Mouse (Mus musculus) intestine, postnatal 0 days (tissue): ENCODE data around the gene Mettl9. TPM values are rescaled to one million over a fixed set of nuclear protein-coding genes. Genes with fewer than 3 reads are reported as not detected.

Experiments
- ATAC-seq: fragments of 200-750 bp; cut with Nextera tagmentation; 2 replicates; pipeline ENCODE4 v1.8.0; 2017; ENCODE audit warnings: mild to moderate bottlenecking, moderate TSS enrichment, moderate library complexity
- H3K27ac ChIP-seq: fragments of 300-500 bp; sonication (generic); 2 replicates; pipeline ENCODE4 v1.5.1; 2014; ENCODE audit warnings: mild to moderate bottlenecking, low read depth, low read length, moderate library complexity
- H3K27me3 ChIP-seq: fragments of 300-500 bp; sonication (generic); replicated peaks from 2 replicates; pipeline ENCODE4 v1.6.1; 2014; ENCODE audit warnings: low read length, mixed read lengths; ENCODE audit not compliant: control insufficient read depth, insufficient read depth
- H3K36me3 ChIP-seq: fragments of 300-500 bp; sonication (generic); 2 replicates; pipeline ENCODE4 v1.6.1; 2014; ENCODE audit warnings: mild to moderate bottlenecking, moderate library complexity; ENCODE audit not compliant: control insufficient read depth, insufficient read depth
- H3K4me1 ChIP-seq: fragments of 300-500 bp; sonication (generic); replicated peaks from 2 replicates; pipeline ENCODE4 v1.6.1; 2014; ENCODE audit warnings: antibody characterized with exemption, low read length, mixed read lengths; ENCODE audit not compliant: control insufficient read depth, insufficient read depth
- H3K4me2 ChIP-seq: fragments of 300-500 bp; sonication (generic); replicated peaks from 2 replicates; pipeline ENCODE4 v1.6.1; 2014; ENCODE audit warnings: low read depth, mild to moderate bottlenecking, moderate library complexity
- H3K4me3 ChIP-seq: fragments of 300-500 bp; sonication (generic); 2 replicates; pipeline ENCODE4 v1.5.1; 2014; ENCODE audit warnings: low read depth, low read length
- H3K9ac ChIP-seq: fragments of 300-500 bp; sonication (generic); 2 replicates; pipeline ENCODE4 v1.6.1; 2014; ENCODE audit warnings: mild to moderate bottlenecking, low read depth, low read length
- H3K9me3 ChIP-seq: fragments of 300-500 bp; sonication (generic); 2 replicates; pipeline ENCODE4 v1.6.1; 2016; ENCODE audit warnings: mixed run types; ENCODE audit not compliant: control insufficient read depth
- CTCF ChIP-seq: sonication (generic); IDR thresholded peaks from 2 replicates; pipeline ENCODE4 v1.5.1; 2016; ENCODE audit warnings: low read depth, mild to moderate bottlenecking, control low read depth, antibody characterized with exemption, moderate library complexity
- WGBS: fragments of 180-500 bp; shearing (Covaris S2); extraction: QIAGEN DNeasy Blood & Tissue Kit; methylation state at CpG from one replicate; pipeline ENCODE4 v1.1.7; 2014; 5-methylcytosine and 5-hydroxymethylcytosine counted together
- polyA plus RNA-seq: library from polyadenylated mRNA; unstranded; fragments of >200 nt; fragmentation: Nextera tagmentation; extraction: Ambion mirVana; gene quantifications from 2 replicates; pipeline ENCODE4 v1.2.1, GENCODE M21; 2015

Gene Mettl9
- polyA plus RNA-seq, 1 experiment from 2014 or later, result 89.4 TPM

GRCm38 (mm10) chr7:121120143-121120818 is 86.0 kb downstream of the Mettl9 start:
- Histone ChIP-seq H3K4me1 (no peaks in the 10 kb centered on the region), H3K9ac (no peak overlapping the region), H3K4me2 (no peak overlapping the region), H3K36me3 (no peaks in the 10 kb centered on the region), H3K9me3 (no peaks in the 10 kb centered on the region), H3K27ac (no peak overlapping the region), H3K4me3 (no peak overlapping the region), H3K27me3 (no peaks in the 10 kb centered on the region)
- TF ChIP-seq CTCF, result peak; percentile 94
- peak; percentile 51 for ATAC-seq
- WGBS, result 11% methylated on average over 10 of the region's 10 CpGs

Other genes starting within 250 kb of the Mettl9 start
- gene Gm5737, start 222.1 kb upstream of the Mettl9 start, polyA plus RNA-seq, result not detected in 2 replicates
- 14.1 and 14.2 TPM in 2 replicates for gene Eef2k, start 191.6 kb upstream of the Mettl9 start, polyA plus RNA-seq
- 18.3 and 19.6 TPM in 2 replicates for gene Polr3e, start 116.7 kb upstream of the Mettl9 start, polyA plus RNA-seq
- 119 and 124 TPM in 2 replicates for gene Cdr2, start 52.1 kb upstream of the Mettl9 start, polyA plus RNA-seq
- 1.4 and 1.5 TPM in 2 replicates for gene Mfsd13b, start 51.9 kb upstream of the Mettl9 start, polyA plus RNA-seq
- 1.3 and 1.8 TPM in 2 replicates for gene Igsf6, start 40.1 kb downstream of the Mettl9 start, polyA plus RNA-seq
- gene Otoa, start 47.2 kb downstream of the Mettl9 start, polyA plus RNA-seq, result 0.10 and 0.17 TPM in 2 replicates